Mouse (Mus musculus) limb, embryonic 11.5 days (tissue): ENCODE data around the gene Akr1a1. TPM values are rescaled to one million over a fixed set of nuclear protein-coding genes. Genes with fewer than 3 reads are reported as not detected.

Experiments
- ATAC-seq: fragments of 200-750 bp; cut with Nextera tagmentation; 2 replicates; pipeline ENCODE4 v1.8.0; 2017; ENCODE audit warnings: low read depth; ENCODE audit not compliant: insufficient number of reproducible peaks, low FRiP score, low TSS enrichment
- DNase-seq: peaks from one replicate; pipeline ENCODE4 v3.0.0-alpha.2; 2015; ENCODE audit warnings: low spot score
- H3K27ac ChIP-seq: fragments of 300-500 bp; sonication (generic); replicated peaks from 2 replicates; pipeline ENCODE4 v1.5.1; 2014; ENCODE audit warnings: low read depth, mild to moderate bottlenecking, low read length
- H3K27me3 ChIP-seq: fragments of 300-500 bp; sonication (generic); 2 replicates; pipeline ENCODE4 v1.6.1; 2014; ENCODE audit warnings: mild to moderate bottlenecking, low read length, mixed read lengths; ENCODE audit not compliant: control insufficient read depth, insufficient read depth
- H3K36me3 ChIP-seq: fragments of 300-500 bp; sonication (generic); 2 replicates; pipeline ENCODE4 v1.6.1; 2014; ENCODE audit warnings: mild to moderate bottlenecking, low read length, moderate library complexity, mixed read lengths; ENCODE audit not compliant: control insufficient read depth, insufficient read depth
- H3K4me1 ChIP-seq: fragments of 300-500 bp; sonication (generic); 2 replicates; pipeline ENCODE4 v1.6.1; 2014; ENCODE audit warnings: low read length, mixed read lengths; ENCODE audit not compliant: control insufficient read depth, insufficient read depth
- H3K4me2 ChIP-seq: fragments of 300-500 bp; sonication (generic); 2 replicates; pipeline ENCODE4 v1.6.1; 2014; ENCODE audit warnings: low read depth, mild to moderate bottlenecking, moderate library complexity; ENCODE audit not compliant: severe bottlenecking
- H3K4me3 ChIP-seq: fragments of 300-500 bp; sonication (generic); 2 replicates; pipeline ENCODE4 v1.5.1; 2014; ENCODE audit warnings: low read depth, low read length
- H3K9ac ChIP-seq: fragments of 300-500 bp; sonication (generic); 2 replicates; pipeline ENCODE4 v1.6.1; 2014; ENCODE audit warnings: mild to moderate bottlenecking, low read length
- H3K9me3 ChIP-seq: fragments of 300-500 bp; sonication (generic); 2 replicates; pipeline ENCODE4 v1.6.1; 2016; ENCODE audit warnings: low read length; ENCODE audit not compliant: control insufficient read depth
- WGBS: fragments of 180-500 bp; shearing (Covaris S2); extraction: QIAGEN DNeasy Blood & Tissue Kit; methylation state at CpG from one replicate; pipeline ENCODE4 v1.1.7; 2014; 5-methylcytosine and 5-hydroxymethylcytosine counted together
- polyA plus RNA-seq: library from polyadenylated mRNA; unstranded; fragments of >200 nt; fragmentation: Nextera tagmentation; extraction: Ambion mirVana; gene quantifications from 2 replicates; pipeline ENCODE4 v1.2.1, GENCODE M21; 2014

The Akr1a1 gene
- polyA plus RNA-seq, 1 experiment from 2014 or later: 736 TPM

DNA sequence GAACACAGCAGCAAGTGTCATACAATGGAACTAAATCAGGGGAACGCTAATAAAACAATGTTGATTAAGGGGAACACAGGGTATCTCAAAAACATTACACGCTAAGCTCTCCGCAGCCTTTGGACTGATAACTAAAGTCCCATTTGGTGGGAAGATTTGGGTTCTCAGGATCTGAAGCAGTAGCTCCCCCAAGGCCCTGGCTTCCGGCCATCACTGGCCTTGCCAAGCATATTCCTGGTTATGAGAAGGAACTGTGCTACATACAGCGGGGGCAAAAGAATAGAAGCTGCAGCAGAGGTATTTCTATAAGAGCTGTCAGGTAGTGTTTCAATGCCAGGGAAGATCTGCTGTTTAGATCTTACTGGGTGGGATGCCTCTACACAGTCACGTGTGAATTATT lies 1.7 kb upstream of the Akr1a1 start:
- ATAC-seq: no peak
- Histone ChIP-seq H3K9ac (no peak overlapping the region), H3K27me3 (no peaks in the 10 kb centered on the region), H3K4me1 (peaks cover 3% of the 10 kb centered on the region; the same call in 1 of the 2 replicates), H3K36me3 (no peaks in the 10 kb centered on the region), H3K4me3 (no peak overlapping the region), H3K27ac (no peak overlapping the region), H3K9me3 (no peaks in the 10 kb centered on the region), H3K4me2 (no peak overlapping the region)
- no peak for DNase-seq
- 87% methylated on average over 6 of the region's 6 CpGs for WGBS

DNA sequence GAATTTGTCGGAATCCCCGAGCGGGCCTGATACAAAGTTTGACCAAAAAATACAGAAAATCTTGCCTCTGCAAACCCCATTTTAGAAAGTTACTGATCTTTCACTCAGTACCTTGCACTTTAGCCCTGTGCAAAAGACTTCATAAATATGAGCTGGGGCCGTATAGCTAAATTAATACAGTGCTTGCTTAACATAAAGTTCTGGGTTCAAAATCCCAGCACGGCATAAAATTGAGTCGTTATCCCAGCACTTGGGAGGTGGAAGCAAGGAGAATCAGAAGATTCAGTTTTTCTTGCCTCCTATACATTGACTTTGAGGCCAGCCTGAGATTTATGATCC lies 286 bp upstream of the Akr1a1 start:
- WGBS: 13% methylated on average over 6 of the region's 6 CpGs
- H3K27ac ChIP-seq: no peak overlapping the region
- H3K4me1 ChIP-seq: peaks cover 3% of the 10 kb centered on the region; the same call in 1 of the 2 replicates
- DNase-seq: no peak
- peak overlapping the region; percentile 79 for H3K4me2 ChIP-seq
- no peaks in the 10 kb centered on the region for H3K9me3 ChIP-seq
- ATAC-seq: 0 out of 2 replicates have a peak, but pooled peaks have one; percentile 46
- peak overlapping the region; percentile 93 for H3K4me3 ChIP-seq
- peaks cover 2% of the 10 kb centered on the region; the same call in 1 of the 2 replicates for H3K36me3 ChIP-seq
- peak overlapping the region; percentile 92 for H3K9ac ChIP-seq
- no peaks in the 10 kb centered on the region for H3K27me3 ChIP-seq

DNA sequence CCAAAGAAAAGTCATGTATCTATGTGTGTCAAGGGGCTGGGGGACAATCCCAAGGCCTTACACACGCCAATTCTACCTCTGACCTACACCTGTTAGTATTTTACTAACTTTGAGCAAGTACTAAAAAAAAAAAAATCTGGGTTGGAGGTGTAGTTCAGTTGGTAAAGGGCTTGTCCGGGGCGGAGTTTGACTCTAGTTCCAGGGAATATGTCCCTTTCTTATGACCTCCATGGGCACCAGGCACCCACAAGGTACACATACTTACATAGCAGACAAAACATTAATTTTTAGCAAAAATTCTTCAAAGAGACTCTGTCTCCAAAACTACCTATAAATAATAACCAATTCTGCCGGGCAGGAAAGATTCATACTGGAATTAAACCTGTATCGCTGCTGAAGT lies 1.1 kb downstream of the Akr1a1 start:
- Histone ChIP-seq H3K4me2 (peak overlapping the region; percentile 79), H3K9me3 (no peaks in the 10 kb centered on the region), H3K9ac (peak overlapping the region; percentile 92), H3K27ac (no peak overlapping the region), H3K36me3 (peaks cover 2% of the 10 kb centered on the region; the same call in 1 of the 2 replicates), H3K4me3 (peak overlapping the region; percentile 93), H3K4me1 (peaks cover 3% of the 10 kb centered on the region; the same call in 1 of the 2 replicates), H3K27me3 (no peaks in the 10 kb centered on the region)
- 45% methylated on average over 5 of the region's 5 CpGs for WGBS
- ATAC-seq: no peak
- no peak for DNase-seq

DNA sequence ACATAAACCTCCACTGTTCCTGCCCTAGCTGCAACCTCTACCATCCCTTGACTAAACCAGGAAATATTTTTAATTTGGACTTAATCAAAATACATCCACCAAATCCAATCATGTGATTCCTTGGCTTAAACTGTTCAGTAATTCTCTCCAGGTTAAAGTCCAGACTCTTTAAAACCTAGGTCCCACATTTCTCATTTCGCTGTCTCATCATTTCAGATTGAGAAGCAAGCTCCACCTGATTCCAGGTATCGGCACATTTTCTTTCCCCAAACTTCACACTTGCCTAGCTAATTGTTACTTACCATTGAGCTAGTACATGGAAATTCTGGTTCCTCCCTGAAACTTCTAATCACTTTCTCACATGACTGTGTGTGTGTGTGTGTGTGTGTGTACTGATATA lies 2.1 kb downstream of the Akr1a1 start:
- Histone ChIP-seq H3K27ac (no peak overlapping the region), H3K4me1 (peaks cover 3% of the 10 kb centered on the region; the same call in 1 of the 2 replicates), H3K27me3 (no peaks in the 10 kb centered on the region), H3K9ac (no peak overlapping the region), H3K9me3 (no peaks in the 10 kb centered on the region), H3K4me2 (peak overlapping the region; percentile 79; the same call in 1 of the 2 replicates), H3K4me3 (no peak overlapping the region; the same call in 1 of the 2 replicates), H3K36me3 (peaks cover 2% of the 10 kb centered on the region; the same call in 1 of the 2 replicates)
- DNase-seq (no peak), ATAC-seq (no peak)
- WGBS: 97% methylated on average over 2 of the region's 2 CpGs

DNA sequence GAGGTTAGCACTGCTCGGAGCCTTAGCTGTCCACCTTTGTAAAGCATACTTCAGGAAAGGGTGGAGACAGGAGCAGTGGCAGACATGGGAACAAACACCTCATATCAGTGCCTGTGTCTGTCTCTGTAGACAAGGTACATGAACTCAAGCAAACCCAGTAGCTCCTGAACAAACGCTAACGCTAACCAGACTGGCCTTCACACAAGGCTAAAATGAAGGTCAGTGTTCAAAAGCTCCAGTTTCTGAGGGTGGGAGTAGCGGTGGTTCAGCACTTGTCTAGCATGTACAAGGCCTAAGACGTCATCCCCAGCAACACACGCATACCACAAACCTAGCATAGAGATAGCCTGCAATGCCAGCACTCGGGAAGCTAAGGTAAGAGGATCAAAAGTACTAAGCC lies 5.9 kb downstream of the Akr1a1 start:
- Histone ChIP-seq H3K36me3 (peaks cover 15% of the 10 kb centered on the region), H3K4me3 (no peak overlapping the region), H3K27me3 (no peaks in the 10 kb centered on the region), H3K4me2 (no peak overlapping the region), H3K4me1 (peaks cover 3% of the 10 kb centered on the region; the same call in 1 of the 2 replicates), H3K27ac (no peak overlapping the region), H3K9me3 (no peaks in the 10 kb centered on the region), H3K9ac (no peak overlapping the region)
- DNase-seq (no peak), ATAC-seq (no peak)
- WGBS: 93% methylated on average over 7 of the region's 7 CpGs

- Histone ChIP-seq H3K4me1 (no peaks in the 10 kb centered on the region), H3K4me3 (no peak overlapping the region), H3K36me3 (peaks cover 22% of the 10 kb centered on the region), H3K27ac (no peak overlapping the region), H3K9me3 (no peaks in the 10 kb centered on the region), H3K27me3 (no peaks in the 10 kb centered on the region), H3K9ac (no peak overlapping the region), H3K4me2 (no peak overlapping the region)
- no peak for ATAC-seq
- WGBS: 70% methylated on average over 6 of the region's 6 CpGs
- peak; percentile 33 for DNase-seq
These were observed 7.2 kb downstream of the Akr1a1 start for GRCm38 (mm10) chr4:116644326-116644725.

- WGBS: 96% methylated on average over 1 of the region's 1 CpGs
- ATAC-seq: no peak
- peaks cover 32% of the 10 kb centered on the region for H3K36me3 ChIP-seq
- no peak overlapping the region for H3K4me2 ChIP-seq
- H3K9me3 ChIP-seq: no peaks in the 10 kb centered on the region
- H3K4me1 ChIP-seq: no peaks in the 10 kb centered on the region
- no peaks in the 10 kb centered on the region for H3K27me3 ChIP-seq
- H3K9ac ChIP-seq: no peak overlapping the region
- DNase-seq: no peak
- no peak overlapping the region for H3K4me3 ChIP-seq
- no peak overlapping the region for H3K27ac ChIP-seq
These were observed 9.4 kb downstream of the Akr1a1 start for GRCm38 (mm10) chr4:116642071-116642470.

DNA sequence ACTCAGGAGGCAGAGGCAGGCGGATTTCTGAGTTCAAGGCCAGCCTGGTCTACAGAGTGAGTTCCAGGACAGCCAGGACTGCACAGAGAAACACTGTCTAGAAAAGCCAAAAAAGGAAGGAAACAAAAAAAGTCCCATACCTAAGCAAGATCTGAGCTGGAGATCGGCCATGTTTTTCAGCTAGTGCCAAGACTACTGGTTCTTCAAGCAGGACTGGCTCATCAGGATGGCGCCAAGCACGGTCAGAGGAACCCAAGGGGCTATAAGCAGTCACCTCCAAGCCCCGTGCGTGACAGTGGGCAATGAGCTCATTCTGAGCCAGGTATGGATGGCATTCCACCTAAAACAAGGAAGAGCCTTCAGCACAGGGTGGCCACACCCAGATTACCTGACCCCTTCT lies 12.7 kb downstream of the Akr1a1 start:
- Histone ChIP-seq H3K27ac (no peak overlapping the region), H3K36me3 (peaks cover 44% of the 10 kb centered on the region), H3K9me3 (no peaks in the 10 kb centered on the region), H3K4me2 (no peak overlapping the region), H3K27me3 (no peaks in the 10 kb centered on the region), H3K4me3 (no peak overlapping the region), H3K9ac (no peak overlapping the region), H3K4me1 (no peaks in the 10 kb centered on the region)
- ATAC-seq (no peak), DNase-seq (no peak)
- WGBS: 93% methylated on average over 6 of the region's 6 CpGs

DNA sequence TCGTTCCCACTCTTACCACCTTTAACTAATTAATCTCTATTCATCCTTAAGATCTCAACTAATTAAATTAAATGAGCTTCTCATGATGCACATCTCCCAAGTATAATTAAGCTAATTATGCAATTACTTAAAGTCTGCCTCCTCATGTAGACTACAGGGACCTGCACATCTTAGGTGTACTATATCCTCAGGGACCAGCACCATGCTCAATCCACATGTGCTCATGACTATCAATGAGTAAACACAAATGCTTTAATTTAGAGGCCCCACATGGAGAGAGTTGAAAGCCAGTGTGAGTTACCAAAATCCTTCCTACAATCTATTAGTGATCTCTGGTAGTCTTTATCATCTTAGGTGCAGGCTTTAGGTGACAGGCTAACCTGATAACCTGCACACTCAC lies 16.3 kb downstream of the Akr1a1 start:
- H3K9ac ChIP-seq: no peak overlapping the region
- WGBS: 95% methylated on average over 1 of the region's 1 CpGs
- no peaks in the 10 kb centered on the region for H3K27me3 ChIP-seq
- H3K4me3 ChIP-seq: no peak overlapping the region
- peaks cover 27% of the 10 kb centered on the region for H3K36me3 ChIP-seq
- no peaks in the 10 kb centered on the region for H3K4me1 ChIP-seq
- no peak overlapping the region for H3K4me2 ChIP-seq
- no peak for DNase-seq
- H3K9me3 ChIP-seq: no peaks in the 10 kb centered on the region
- H3K27ac ChIP-seq: no peak overlapping the region
- ATAC-seq: no peak
